Mouse (Mus musculus) right cerebral cortex, postnatal 14 days (tissue): ENCODE results near the gene Kctd21.

Experiments
- DNase-seq: peaks from one replicate; pipeline ENCODE4 v3.0.0; 2022

Kctd21 gene

GRCm38 (mm10) chr7:97388541-97388940 lies 56.4 kb downstream of the Kctd21 start:
- DNase-seq: no peak

- DNase-seq: no peak
These were observed 59.4 kb downstream of the Kctd21 start for GRCm38 (mm10) chr7:97391293-97392078.

- no peak for DNase-seq
These were observed 59.9 kb downstream of the Kctd21 start for GRCm38 (mm10) chr7:97392079-97392445.

GRCm38 (mm10) chr7:97394375-97394774 lies 62.2 kb downstream of the Kctd21 start:
- no peak for DNase-seq

- DNase-seq: no peak
These were observed 66.8 kb downstream of the Kctd21 start for GRCm38 (mm10) chr7:97398943-97399342.
